Mouse (Mus musculus) CH12.LX (cell line): Measurements from ENCODE around the gene Olfr47.

Experiments
- PAX5 ChIP-seq: IDR thresholded peaks from 2 replicates; pipeline ENCODE4 v1.6.1; 2012; ENCODE audit warnings: low read length, inconsistent platforms, mixed read lengths
- POLR2A ChIP-seq: IDR thresholded peaks from 2 replicates; pipeline ENCODE4 v1.6.1; 2011; ENCODE audit warnings: low read depth, mild to moderate bottlenecking, improper control_type of control experiment, low read length
- SMC3 ChIP-seq: IDR thresholded peaks from 2 replicates; pipeline ENCODE4 v1.6.1; 2011; ENCODE audit warnings: low read depth, low read length, improper control_type of control experiment

DNA sequence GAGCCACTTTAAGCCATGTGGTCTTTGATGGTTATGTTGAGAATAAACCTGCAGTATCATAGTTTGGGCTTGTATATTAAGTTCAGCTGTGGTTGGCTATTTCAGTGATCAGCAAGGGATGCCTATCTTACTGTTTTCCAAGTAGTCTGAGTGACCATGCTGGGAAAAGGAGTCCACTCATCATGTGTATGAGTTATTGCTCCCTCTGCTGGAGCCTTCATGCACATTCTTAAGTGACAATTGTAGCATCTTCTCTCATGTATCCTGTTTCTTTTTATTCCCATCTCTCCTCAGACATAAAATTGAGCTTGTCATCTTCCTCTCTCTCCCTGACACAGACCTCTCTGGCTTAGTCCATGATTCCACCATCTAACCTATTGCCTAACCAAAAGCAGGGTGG lies 46.9 kb downstream of the Olfr47 start:
- no peak for TF ChIP-seq PAX5
- TF ChIP-seq POLR2A = no peak
- peak; percentile 55 for TF ChIP-seq SMC3
